Mouse (Mus musculus) liver, adult 2 months (tissue): ENCODE measurements around the gene G6pc2. TPM values are rescaled to one million over a fixed set of nuclear protein-coding genes. Genes with fewer than 3 reads are reported as not detected.

Source experiments
- DNase-seq: peaks from one replicate; pipeline ENCODE4 v3.0.0-alpha.2; 2011; ENCODE audit warnings: low read depth, low spot score; ENCODE audit errors: extremely low read depth
- H3K27ac ChIP-seq: fragments of 200-500 bp; replicated peaks from 2 replicates; pipeline ENCODE4 v1.5.1; 2012; ENCODE audit warnings: low read depth, mild to moderate bottlenecking, control low read depth, inconsistent platforms, low read length; ENCODE audit not compliant: insufficient read depth
- H3K27me3 ChIP-seq: fragments of 200-500 bp; 2 replicates; pipeline ENCODE4 v1.6.1; 2012; ENCODE audit warnings: mild to moderate bottlenecking, moderate library complexity, low read length, inconsistent platforms; ENCODE audit not compliant: control insufficient read depth, insufficient read depth
- H3K36me3 ChIP-seq: fragments of 200-500 bp; 2 replicates; pipeline ENCODE4 v1.6.1; 2012; ENCODE audit warnings: low read length, inconsistent platforms; ENCODE audit not compliant: control insufficient read depth, insufficient read depth
- H3K4me1 ChIP-seq: fragments of 200-500 bp; 2 replicates; pipeline ENCODE4 v1.6.1; 2011; ENCODE audit warnings: low read length; ENCODE audit not compliant: control insufficient read depth, insufficient read depth
- H3K4me3 ChIP-seq: fragments of 200-500 bp; 2 replicates; pipeline ENCODE4 v1.5.1; 2011; ENCODE audit warnings: low read depth, mild to moderate bottlenecking, control low read depth, low read length, moderate library complexity; ENCODE audit not compliant: insufficient read depth
- H3K79me2 ChIP-seq: fragments of 200-500 bp; 2 replicates; pipeline ENCODE4 v1.6.1; 2012; ENCODE audit warnings: inconsistent platforms, mild to moderate bottlenecking, low read length, moderate library complexity; ENCODE audit not compliant: control insufficient read depth, insufficient read depth
- H3K9ac ChIP-seq: fragments of 200-500 bp; 2 replicates; pipeline ENCODE4 v1.6.1; 2012; ENCODE audit warnings: low read depth, mild to moderate bottlenecking, control low read depth, inconsistent platforms, low read length
- CTCF ChIP-seq: fragments of 200-500 bp; IDR thresholded peaks from 2 replicates; pipeline ENCODE4 v1.5.1; 2011; ENCODE audit warnings: low read depth, low read length, control low read depth
- POLR2A ChIP-seq: fragments of 200-500 bp; IDR thresholded peaks from 2 replicates; pipeline ENCODE4 v1.6.1; 2011; ENCODE audit warnings: low read length, control low read depth; ENCODE audit not compliant: insufficient read depth; ENCODE audit errors: extremely low read depth
- WGBS: fragments of 180-500 bp; shearing (Covaris S2); methylation state at CpG from one replicate; pipeline ENCODE4 v1.1.7; 2018; 5-methylcytosine and 5-hydroxymethylcytosine counted together
- polyA plus RNA-seq: library from polyadenylated mRNA; depleted of rRNA; stranded (reverse); fragments of >200 nt; gene quantifications from 2 replicates; pipeline ENCODE4 v1.2.3, GENCODE M21; 2012
- total RNA-seq: library from RNA; depleted of rRNA; stranded (reverse); fragments of >200 nt; gene quantifications from 2 replicates; pipeline ENCODE4 v1.2.3, GENCODE M21; 2014

The G6pc2 gene
- total and polyA plus RNA-seq, 2 experiments = not detected

DNA sequence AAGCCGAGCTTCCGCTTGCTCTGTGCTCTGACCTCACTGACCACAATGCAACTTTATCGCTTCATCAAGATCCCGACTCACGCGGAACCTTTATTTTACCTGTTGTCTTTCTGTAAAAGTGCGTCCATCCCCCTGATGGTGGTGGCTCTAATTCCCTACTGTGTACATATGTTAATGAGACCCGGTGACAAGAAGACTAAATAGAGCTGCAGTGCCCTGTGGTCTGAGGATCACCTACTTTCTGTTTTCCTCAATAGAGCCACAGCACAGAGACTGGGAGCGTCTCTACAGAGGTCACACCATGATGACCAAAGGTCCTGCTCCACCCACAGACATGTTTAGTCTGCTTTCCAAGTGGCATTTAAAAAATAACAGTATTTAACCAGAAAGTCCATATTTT lies 16.0 kb downstream of the G6pc2 start:
- WGBS = 56% methylated on average over 9 of the region's 9 CpGs
- peak; percentile 85 for DNase-seq
- TF ChIP-seq POLR2A = no peak
- no peak for TF ChIP-seq CTCF

DNA sequence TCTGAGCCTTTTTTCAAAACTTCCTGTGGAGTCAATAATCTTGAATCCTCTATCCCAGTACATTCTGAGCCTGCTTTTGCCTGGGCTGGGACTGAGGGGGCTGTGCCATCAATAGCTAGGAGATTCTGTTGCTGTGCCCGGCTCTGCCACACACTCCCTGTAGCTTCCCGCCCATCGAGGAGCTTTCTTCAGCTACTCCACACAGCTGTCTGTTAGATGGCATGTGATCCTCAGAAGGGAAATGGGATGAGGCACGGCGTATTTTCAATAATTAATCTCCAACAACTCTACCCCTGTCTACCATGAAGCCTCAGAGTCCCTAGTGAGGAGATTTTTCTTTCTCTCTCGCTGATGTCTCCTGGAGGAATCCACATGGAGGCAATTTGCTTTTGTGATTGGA lies 17.8 kb downstream of the G6pc2 start:
- no peak overlapping the region for H3K27ac ChIP-seq
- no peak for DNase-seq
- WGBS = 91% methylated on average over 6 of the region's 6 CpGs

More for the DNA sequence above, 16.0 kb downstream of the G6pc2 start:
- no peaks in the 10 kb centered on the region for H3K79me2 ChIP-seq
- peak overlapping the region; percentile 12; the same call in 1 of the 2 replicates for H3K27ac ChIP-seq
- H3K9ac ChIP-seq = no peak overlapping the region
- H3K4me3 ChIP-seq = peak overlapping the region; percentile 17; the same call in 1 of the 2 replicates
- H3K27me3 ChIP-seq = no peaks in the 10 kb centered on the region
- peaks cover 3% of the 10 kb centered on the region; the same call in 1 of the 2 replicates for H3K4me1 ChIP-seq
- peaks cover 1% of the 10 kb centered on the region; the same call in 1 of the 2 replicates for H3K36me3 ChIP-seq

DNA sequence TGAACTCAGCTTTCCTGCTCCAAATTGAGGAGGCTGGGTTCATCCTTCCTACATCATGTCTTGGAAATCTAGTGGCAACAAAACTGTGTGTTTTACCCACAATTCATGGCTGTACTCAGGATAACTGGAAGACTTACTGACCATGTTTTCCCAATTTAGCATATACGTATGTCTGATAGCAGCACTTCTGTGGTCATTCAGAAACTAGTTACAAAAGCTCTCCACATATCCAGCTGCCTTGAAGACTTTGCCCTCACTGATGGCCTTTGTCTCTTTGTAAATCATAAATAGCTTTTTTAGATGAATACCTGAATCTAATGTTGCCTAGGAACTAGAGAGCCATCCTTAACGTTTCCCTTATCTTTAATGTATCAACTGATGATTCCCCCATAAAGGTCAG lies 19.3 kb downstream of the G6pc2 start:
- 60% methylated on average over 2 of the region's 2 CpGs for WGBS
- TF ChIP-seq POLR2A (no peak), CTCF (no peak)
- no peak overlapping the region for H3K9ac ChIP-seq

More for the DNA sequence above, 17.8 kb downstream of the G6pc2 start:
- TF ChIP-seq CTCF (no peak), POLR2A (no peak)
- Histone ChIP-seq H3K9ac (no peak overlapping the region), H3K4me1 (peaks cover 5% of the 10 kb centered on the region; the same call in 1 of the 2 replicates), H3K36me3 (peaks cover 6% of the 10 kb centered on the region; the same call in 1 of the 2 replicates), H3K79me2 (no peaks in the 10 kb centered on the region), H3K4me3 (no peak overlapping the region), H3K27me3 (no peaks in the 10 kb centered on the region)

DNA sequence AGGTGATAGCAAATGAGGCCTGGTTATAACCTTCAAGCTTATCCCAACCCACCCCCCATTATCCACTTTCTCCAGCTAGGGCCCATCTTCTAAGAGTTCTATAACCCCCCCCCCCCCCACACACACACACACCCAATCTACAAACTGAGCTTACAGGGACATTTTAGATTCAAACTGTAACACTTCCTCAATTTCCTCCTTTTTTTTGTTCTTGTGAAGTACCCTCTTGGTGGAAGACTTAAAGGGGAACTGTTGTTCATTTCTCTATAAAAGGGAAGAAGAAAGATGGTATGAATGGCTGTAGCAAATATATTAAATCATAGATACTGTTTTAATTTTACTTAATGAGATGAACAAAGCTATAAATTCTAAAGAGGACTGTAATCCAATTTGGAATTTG lies 21.2 kb downstream of the G6pc2 start:
- no peak overlapping the region for H3K9ac ChIP-seq
- H3K4me1 ChIP-seq = peaks cover 5% of the 10 kb centered on the region; the same call in 1 of the 2 replicates
- no peak overlapping the region for H3K4me3 ChIP-seq
- H3K27ac ChIP-seq = no peak overlapping the region
- H3K79me2 ChIP-seq = no peaks in the 10 kb centered on the region
- no peak for DNase-seq
- no peaks in the 10 kb centered on the region for H3K27me3 ChIP-seq
- H3K36me3 ChIP-seq = peaks cover 12% of the 10 kb centered on the region
- TF ChIP-seq CTCF (no peak), POLR2A (no peak)

More for the DNA sequence above, 19.3 kb downstream of the G6pc2 start:
- Histone ChIP-seq H3K79me2 (no peaks in the 10 kb centered on the region), H3K4me3 (no peak overlapping the region), H3K27ac (no peak overlapping the region), H3K36me3 (peaks cover 6% of the 10 kb centered on the region), H3K4me1 (peaks cover 5% of the 10 kb centered on the region; the same call in 1 of the 2 replicates), H3K27me3 (no peaks in the 10 kb centered on the region)
- peak; percentile 47 for DNase-seq

DNA sequence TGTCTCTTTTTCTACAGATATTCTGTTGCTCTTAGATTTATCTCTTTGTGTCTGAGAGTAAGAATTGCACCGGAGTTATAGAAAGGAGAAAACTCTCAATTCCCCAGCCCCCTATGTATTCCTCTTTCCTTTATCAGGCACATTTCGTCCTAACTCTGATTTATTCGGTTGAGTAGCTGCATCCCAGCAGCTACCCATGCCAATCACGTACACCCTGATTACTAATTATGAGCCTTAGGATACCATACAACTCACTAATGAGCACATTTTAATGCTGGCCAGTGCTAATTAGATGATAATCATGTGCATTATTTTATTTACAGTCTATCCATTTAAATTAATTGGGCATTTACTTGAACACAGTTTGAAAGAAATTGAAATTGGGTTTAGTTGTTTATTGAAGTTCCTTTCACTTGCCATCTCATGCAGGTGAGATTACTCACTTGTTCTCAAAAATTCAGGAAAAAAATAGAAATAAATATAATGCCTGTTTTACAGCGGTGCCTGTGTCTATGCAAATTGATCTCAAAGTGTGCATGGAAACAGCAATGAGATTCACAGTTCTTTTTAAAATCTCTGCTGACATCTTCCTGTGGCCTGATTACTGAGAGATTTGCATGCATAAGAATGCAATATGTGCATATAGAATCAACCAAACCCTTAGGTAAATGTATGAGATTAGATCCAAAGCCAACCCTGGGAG lies 24.3 kb downstream of the G6pc2 start:
- H3K4me1 ChIP-seq = peaks cover 4% of the 10 kb centered on the region; the same call in 1 of the 2 replicates
- no peak overlapping the region for H3K4me3 ChIP-seq
- TF ChIP-seq CTCF (no peak), POLR2A (no peak)
- no peaks in the 10 kb centered on the region for H3K79me2 ChIP-seq
- 94% methylated on average over 5 of the region's 5 CpGs for WGBS
- peaks cover 28% of the 10 kb centered on the region for H3K36me3 ChIP-seq
- H3K27ac ChIP-seq = no peak overlapping the region
- DNase-seq = no peak
- no peaks in the 10 kb centered on the region for H3K27me3 ChIP-seq
- H3K9ac ChIP-seq = no peak overlapping the region

DNA sequence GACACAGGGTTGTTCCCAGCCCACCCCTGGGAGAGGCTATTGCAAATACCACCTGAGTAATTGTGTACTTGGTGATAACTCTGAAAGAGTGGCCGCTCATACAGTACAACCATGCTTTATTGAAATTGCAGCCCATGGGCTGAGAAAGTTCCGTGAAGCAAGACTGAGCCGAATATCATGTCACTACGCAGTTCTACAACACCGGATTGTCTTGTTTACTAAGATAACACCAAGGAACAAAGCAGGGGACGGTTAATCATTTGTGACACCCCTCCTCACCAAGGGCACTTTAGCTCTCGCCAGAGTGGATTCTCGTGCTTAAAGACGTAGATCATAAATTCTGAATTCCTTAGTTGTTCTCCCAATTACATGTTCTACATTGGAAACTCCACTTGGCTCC lies 28.4 kb downstream of the G6pc2 start:
- no peak overlapping the region for H3K27ac ChIP-seq
- H3K4me3 ChIP-seq = no peak overlapping the region
- no peak for TF ChIP-seq POLR2A
- no peak for TF ChIP-seq CTCF
- H3K27me3 ChIP-seq = no peaks in the 10 kb centered on the region
- H3K79me2 ChIP-seq = no peaks in the 10 kb centered on the region
- peaks cover 42% of the 10 kb centered on the region for H3K36me3 ChIP-seq
- H3K9ac ChIP-seq = no peak overlapping the region
- no peak for DNase-seq
- no peaks in the 10 kb centered on the region for H3K4me1 ChIP-seq
- WGBS = 82% methylated on average over 9 of the region's 9 CpGs
